Mouse (Mus musculus) left cerebral cortex, adult 8-10 months (tissue): ENCODE results near the gene Olfr97. TPM values are rescaled to one million over a fixed set of nuclear protein-coding genes. Genes with fewer than 3 reads are reported as not detected.

Experiments
- DNase-seq, 2 experiments: peaks; one replicate each; pipeline ENCODE4 v3.0.0; 2022; ENCODE audit warnings: low spot score in 2 of 2
- total RNA-seq, 4 experiments: library from RNA; stranded (reverse); gene quantifications; 2 replicates each; pipeline ENCODE4 v1.2.4; 2022

Gene Olfr97
- total RNA-seq, 4 experiments from 2014 or later: not detected

GRCm38 (mm10) chr17:37196845-37197724 is 40.0 kb downstream of the Olfr97 start:
- peak; percentile 18 to 39 for DNase-seq

- DNase-seq: no peak
Measured at GRCm38 (mm10) chr17:37194782-37195181, 42.3 kb downstream of the Olfr97 start.

- DNase-seq: no peak
Measured at GRCm38 (mm10) chr17:37193656-37194055, 43.5 kb downstream of the Olfr97 start, which contains the start of gene Ubd. Ubd (plus strand) TSS chr17:37193892.

GRCm38 (mm10) chr17:37193032-37193431 is 44.1 kb downstream of the Olfr97 start:
- DNase-seq: no peak

GRCm38 (mm10) chr17:37190711-37191110 is 46.4 kb downstream of the Olfr97 start:
- DNase-seq: no peak

- no peak for DNase-seq
Measured at GRCm38 (mm10) chr17:37185474-37185873, 51.7 kb downstream of the Olfr97 start.

Other genes starting within 250 kb of the Olfr97 start
- 1 to 10 TPM in 2 of 4 experiments, under 1 TPM in 2; 0.44 to 1.6 (median 0.97) TPM for gene H2-M5, start 247.8 kb downstream of the Olfr97 start, total RNA-seq
- 10 to 100 TPM in 1 of 4 experiments, 1 to 10 TPM in 3; 8.1 to 10.5 (median 9.0) TPM for gene Zfp57, start 236.2 kb downstream of the Olfr97 start, total RNA-seq
- 10 to 100 TPM; 52.5 to 55.9 (median 54.6) TPM for gene Mog, start 213.9 kb downstream of the Olfr97 start, total RNA-seq
- gene Gabbr1, start 191.4 kb downstream of the Olfr97 start, total RNA-seq: 100 to 1,000 TPM; 662 to 748 (median 699) TPM
- gene Olfr90, start 148.8 kb downstream of the Olfr97 start, total RNA-seq: not detected
- not detected for gene Olfr91, start 139.1 kb downstream of the Olfr97 start, total RNA-seq
- not detected for gene Olfr92, start 117.2 kb downstream of the Olfr97 start, total RNA-seq
- not detected for gene Olfr93, start 75.8 kb downstream of the Olfr97 start, total RNA-seq
- not detected for gene Ubd, start 43.4 kb downstream of the Olfr97 start, total RNA-seq
- not detected for gene Olfr94, start 36.3 kb downstream of the Olfr97 start, total RNA-seq
- not detected for gene Olfr95, start 24.2 kb downstream of the Olfr97 start, total RNA-seq
- not detected for gene Olfr96, start 17.2 kb downstream of the Olfr97 start, total RNA-seq
- not detected for gene Olfr98, start 26.4 kb upstream of the Olfr97 start, total RNA-seq
- gene H2-M3, start 32.9 kb upstream of the Olfr97 start, total RNA-seq: 1 to 10 TPM; 3.5 to 7.0 (median 4.7) TPM
- not detected for gene Olfr99, start 46.1 kb upstream of the Olfr97 start, total RNA-seq
- not detected for gene Olfr101, start 67.0 kb upstream of the Olfr97 start, total RNA-seq
- not detected for gene Olfr102, start 79.7 kb upstream of the Olfr97 start, total RNA-seq
- not detected for gene Olfr103, start 102.4 kb upstream of the Olfr97 start, total RNA-seq
- gene Olfr104-ps, start 122.3 kb upstream of the Olfr97 start, total RNA-seq: not detected
- not detected for gene Olfr105-ps, start 141.7 kb upstream of the Olfr97 start, total RNA-seq
- gene Olfr106-ps, start 153.1 kb upstream of the Olfr97 start, total RNA-seq: not detected
- gene Olfr107, start 161.9 kb upstream of the Olfr97 start, total RNA-seq: not detected
- not detected for gene Olfr108, start 208.2 kb upstream of the Olfr97 start, total RNA-seq
- not detected for gene Olfr109, start 221.6 kb upstream of the Olfr97 start, total RNA-seq
- not detected for gene H2-M2, start 246.2 kb upstream of the Olfr97 start, total RNA-seq